Mouse (Mus musculus) urinary bladder, postnatal 4 days (tissue): ENCODE measurements around the gene Ush2a.

ENCODE experiments used
- DNase-seq, 2 experiments: peaks; one replicate each; pipeline ENCODE4 v3.0.0; 2021 to 2022; ENCODE audit warnings: low spot score in 2 of 2

Gene Ush2a

DNA sequence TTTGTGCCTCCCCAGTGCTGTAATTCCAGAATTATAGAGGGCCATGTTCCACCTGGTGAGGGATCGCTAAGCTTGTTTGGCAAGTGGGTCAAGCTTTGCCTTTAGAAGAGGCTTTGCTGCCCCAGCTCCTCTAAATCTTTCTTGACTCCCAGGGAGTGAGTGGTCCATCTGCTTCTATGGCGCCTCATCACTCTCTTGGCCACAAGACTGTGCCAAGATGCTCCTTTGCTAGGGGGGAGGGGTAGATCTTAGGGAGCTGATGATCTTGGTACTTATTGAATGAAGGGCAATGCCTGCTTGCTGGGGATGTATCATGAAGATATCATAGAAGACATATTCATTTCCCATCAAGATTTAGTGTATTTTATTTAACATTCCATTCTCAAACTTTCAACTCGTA is 279.7 kb downstream of the Ush2a start:
- no peak for DNase-seq

DNA sequence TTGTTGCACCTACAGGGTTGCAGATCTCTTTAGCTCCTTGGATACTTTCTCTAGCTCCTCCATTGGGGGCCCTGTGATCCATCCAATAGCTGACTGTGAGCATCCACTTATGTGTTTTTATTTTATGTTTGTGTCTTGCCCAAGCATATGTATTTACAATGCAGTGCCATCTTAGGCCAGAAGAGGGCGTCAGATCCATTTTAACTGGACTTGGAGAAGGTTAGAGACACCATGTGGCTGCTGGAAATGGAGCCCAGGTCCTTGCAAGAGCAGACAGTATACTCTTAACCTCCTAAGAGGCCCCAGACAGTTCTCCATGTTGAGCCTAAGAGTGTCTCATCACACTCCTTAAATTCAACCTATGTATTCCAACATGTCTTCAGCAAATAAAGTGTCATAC is 281.5 kb downstream of the Ush2a start:
- no peak for DNase-seq

DNA sequence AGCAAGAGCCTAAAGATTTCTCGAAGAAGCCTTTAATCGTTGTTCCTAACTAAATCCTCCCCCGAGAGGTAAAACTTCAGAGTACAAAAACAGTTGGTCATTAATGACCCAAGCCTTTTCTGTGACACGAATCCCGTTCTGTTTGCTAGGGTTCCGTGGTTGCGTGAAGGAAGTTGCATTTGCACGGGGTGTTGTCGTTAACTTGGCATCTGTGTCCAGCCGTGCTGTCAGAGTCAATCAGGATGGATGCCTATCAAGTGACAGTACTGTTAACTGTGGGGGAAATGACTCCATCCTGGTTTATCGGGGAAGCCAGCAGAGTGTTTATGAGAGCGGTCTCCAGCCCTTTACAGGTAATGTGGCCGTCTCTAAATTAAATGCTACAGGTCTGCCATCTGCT is 287.9 kb downstream of the Ush2a start:
- DNase-seq, result no peak

DNA sequence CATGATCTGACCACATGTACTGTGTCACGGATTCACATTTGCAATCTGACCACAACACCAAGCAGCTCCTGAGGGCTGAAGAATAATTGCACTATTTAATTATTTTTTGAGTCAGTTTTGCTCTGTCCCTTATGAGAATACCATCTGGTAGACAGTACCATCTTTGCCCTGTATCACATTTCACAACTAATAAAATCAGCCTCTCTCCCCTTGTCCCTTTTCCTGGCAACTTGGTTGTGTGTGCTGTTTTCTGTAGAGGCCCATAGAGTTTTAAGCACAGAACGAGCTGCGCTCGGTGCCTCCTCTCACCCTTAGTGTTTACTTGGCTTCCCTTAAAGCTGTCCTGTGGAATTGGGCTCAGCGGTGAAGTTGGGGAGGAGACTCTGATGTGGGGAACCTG is 290.0 kb downstream of the Ush2a start:
- no peak for DNase-seq

DNA sequence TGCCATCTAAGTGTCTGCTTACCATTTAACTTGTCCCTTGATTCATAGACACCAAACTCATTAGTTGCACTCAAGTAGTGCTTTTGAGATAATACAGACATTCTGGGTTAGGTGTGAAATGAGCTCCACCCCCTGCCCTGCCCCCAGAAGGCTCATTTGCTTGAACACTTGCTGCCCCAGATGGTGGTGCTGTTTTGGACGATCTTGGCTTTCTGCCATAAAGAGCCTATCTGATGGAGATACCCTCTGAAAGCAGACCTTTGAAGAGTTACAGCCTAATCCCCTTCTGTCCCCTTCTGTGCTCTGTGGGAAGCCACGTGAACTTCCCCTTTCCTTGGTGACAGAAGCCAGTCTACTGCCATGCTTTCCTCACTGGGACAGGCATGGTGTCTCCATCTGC is 297.1 kb downstream of the Ush2a start:
- no peak for DNase-seq

DNA sequence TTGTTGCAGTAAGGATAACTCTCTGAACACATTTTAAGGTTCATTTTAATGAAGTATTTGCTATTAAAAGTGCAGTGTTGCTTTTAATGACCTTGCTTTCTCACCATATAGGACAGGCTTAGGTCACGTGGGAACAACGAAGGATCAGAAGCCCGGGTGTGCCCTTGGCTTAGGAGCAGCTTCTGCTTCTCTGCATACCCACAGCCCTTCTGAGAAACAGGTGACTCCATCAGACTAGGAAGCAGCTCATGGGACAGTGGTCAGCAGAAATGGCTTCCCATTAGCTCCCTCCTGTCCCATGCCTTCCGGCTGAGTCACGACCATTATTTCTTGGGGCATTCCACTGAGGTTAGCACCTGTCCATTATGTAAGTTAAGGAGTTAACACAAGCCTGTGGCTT is 304.4 kb downstream of the Ush2a start:
- no peak for DNase-seq

DNA sequence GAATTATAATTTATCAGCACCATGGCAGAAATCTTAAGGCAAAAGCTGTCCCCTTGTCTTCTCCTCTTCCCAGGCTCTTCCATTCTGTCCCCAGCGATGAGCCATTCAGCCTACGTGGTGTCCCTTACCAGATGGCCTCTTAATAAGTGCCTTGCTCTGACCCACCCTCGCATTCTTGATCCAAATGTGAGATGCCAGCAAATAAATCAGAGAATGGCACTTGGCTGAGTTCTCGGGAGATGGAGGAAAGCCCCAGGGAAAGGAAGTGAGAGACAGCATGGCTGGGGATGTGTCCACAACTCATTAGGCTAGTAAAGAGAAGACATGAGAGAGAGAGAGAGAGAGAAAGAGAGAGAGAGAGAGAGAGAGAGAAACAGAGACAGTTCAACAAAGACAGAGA is 305.7 kb downstream of the Ush2a start:
- no peak for DNase-seq

DNA sequence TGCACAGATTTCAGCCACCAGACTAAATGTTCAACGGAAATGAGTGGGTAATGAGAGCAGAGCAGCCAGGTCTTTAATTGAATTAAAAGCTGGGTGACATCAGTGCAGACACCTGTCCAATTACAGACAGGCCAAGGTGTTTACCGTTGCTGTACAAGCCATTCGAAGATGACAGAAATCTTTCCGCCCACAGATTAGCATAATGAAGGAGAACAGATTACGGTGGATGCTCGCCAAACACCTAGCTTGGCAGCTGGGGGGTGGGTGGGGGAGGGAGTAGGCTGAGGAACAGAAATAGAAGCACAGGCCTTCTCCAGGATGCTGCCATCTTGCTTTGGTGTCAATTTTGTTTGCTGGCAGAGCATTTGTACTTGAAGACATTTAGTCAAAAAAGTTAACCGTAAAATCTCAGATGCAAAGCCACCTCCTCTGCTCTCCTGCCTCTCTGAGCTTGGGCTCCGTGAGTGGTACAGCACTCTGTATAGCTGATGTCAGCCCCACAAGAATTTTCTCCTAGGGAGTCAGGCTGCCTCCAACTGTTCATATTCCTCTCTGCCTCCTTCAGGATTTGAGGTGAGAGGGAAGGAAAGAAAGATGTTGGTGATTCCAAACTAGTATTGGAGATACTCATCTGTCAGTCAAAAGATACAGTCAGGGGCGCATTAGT is 306.6 kb downstream of the Ush2a start:
- no peak for DNase-seq

DNA sequence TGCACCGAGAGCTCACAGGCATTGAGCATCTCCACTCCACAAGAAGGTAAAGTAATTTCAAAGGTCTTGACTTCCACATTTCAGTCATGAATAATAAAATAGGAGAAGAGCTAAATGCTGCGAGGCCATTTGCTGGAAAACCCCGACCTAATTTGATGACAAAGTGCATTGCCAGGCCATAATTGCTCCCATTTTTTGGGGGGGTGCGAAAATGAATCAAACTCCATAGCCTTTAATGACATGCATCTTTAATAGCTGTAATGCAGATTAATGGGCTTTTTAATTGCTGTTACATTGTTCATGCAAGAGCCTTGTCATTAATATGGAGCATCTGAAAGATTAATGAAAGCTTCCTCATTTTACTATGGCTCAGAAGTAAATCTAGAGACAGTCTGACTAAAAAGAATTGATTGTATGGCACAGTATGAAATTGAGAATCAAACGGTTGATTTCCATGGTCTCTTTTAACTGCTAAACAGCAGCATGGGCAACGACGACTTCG is 314.5 kb downstream of the Ush2a start:
- DNase-seq, result no peak

DNA sequence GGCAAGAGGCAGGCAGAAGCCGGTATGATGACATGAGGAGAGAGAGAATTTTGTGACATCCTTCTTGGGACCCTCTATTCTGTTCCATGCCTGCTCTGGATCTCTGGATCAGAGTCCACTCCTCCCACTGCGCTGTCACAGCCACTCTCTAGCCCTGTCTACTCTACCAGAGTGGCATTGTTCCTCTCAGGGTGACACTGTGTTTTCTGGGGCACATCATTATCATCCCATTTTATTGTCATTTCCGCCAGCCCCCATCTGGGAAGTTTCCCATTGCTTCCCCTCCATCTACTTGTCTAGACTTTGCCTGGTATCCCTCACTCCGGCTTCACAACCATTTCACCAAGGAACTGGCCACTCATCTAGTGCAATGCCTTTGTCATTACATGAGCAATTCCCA is 315.6 kb downstream of the Ush2a start:
- DNase-seq, result no peak

DNA sequence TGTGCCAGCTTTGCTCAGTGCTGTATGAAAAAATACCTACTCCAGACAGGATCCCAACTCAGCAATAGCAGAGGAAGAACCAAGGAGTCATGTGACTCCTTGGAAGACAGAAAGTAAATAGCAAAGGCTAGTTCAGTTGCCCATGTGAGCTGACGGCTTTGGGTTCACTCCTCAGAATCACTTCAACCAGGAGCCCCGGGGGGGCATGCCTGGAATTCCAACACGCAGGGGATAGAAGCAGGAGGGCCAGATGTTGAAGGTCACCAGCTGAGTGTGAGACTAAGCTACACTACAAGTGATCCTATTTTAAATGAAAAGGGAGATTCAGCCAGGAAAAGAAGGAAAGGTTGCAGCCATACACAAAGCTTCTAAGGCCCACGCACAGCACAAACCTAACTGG is 319.3 kb downstream of the Ush2a start:
- no peak for DNase-seq

DNA sequence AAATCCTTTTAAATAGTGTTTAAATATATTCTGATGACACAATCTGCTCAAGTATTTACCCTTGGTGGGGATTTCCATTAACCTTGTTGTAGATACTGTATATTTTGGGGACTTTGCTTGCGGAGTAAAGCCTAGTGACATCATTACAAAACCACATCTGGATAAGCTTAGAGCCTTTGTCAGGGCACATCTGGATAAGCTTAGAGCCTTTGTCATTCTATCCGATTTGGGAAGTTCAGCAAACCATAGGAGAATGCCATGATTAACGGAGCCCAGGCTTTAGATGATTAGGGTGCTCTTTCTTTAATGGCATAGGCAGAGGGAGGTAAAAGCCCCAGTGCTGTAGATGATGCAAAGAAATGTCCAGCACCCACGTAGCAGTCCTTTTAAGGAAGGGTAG is 333.4 kb downstream of the Ush2a start:
- no peak for DNase-seq

DNA sequence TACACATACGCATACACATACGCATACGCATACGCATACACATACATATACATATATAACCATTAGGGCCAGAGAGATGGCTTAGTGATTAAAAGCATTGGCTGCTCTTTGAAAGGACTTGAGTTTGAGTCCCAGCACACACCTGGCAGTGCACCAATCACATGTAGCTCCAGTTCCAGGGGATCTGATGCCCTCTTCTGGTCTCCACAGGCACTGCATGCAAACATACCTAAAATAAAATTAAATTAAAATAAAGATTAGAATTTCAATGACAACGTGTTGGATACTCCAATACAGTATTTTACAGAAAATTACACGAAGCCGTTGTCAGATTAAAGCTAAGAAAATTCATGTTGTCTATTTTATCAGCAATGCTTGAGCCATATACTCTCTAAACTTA is 336.2 kb downstream of the Ush2a start:
- no peak for DNase-seq

DNA sequence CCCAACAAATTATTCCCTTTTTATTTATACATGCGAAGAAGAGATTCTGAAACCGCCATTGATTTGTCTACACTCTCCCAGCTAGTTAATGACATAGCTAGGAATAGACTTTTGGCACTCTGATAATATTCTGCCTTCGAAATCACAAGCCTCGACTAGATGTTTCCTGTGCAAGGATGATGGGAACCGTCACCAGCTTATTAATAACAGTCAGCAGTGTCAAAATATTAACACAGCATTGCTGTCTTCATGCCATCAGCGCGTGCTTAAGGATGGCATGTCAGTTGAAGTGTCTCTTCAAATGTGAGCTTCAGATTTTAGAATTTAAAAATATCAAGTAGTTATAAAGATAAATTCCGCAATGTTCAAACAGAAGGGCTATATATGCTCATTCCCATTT is 337.3 kb downstream of the Ush2a start:
- no peak for DNase-seq

DNA sequence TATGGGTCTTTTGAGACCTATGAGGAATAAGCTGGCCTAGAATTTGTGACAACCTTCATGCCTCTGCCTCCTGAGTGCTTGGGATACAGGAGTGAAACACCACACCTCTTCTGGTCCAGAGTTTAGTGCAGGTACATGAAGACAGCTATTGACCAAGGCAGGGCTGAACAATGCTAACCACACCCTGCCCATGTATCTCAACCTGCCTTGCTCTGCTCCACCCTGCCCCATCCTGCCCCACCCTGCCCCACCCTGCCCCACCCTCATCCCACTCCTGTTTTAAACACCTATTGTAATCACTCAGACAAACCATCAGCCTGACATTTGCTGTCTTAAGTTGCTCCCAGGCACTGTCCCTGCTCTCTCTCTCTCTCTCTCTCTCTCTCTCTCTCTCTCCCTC is 344.6 kb downstream of the Ush2a start:
- DNase-seq, result no peak

DNA sequence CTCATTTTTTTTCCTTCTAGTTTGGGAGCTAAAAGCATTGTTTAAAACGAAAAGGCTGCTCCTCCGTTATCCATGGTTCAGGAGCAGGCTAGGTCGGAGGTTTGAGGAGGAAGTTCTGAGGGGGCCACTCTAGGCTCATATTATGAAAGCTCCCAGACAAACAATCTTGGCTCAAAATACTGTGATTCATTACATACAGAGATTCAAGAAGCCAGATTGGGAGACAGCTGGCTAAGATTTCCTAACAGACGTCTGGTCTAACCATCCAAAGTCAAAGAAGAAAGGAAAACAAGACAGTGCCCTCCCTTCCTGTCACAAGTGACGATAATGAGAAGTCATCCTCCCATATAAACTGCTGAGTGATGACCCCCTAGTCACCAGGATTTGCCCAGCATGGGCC is 354.7 kb downstream of the Ush2a start:
- no peak for DNase-seq

DNA sequence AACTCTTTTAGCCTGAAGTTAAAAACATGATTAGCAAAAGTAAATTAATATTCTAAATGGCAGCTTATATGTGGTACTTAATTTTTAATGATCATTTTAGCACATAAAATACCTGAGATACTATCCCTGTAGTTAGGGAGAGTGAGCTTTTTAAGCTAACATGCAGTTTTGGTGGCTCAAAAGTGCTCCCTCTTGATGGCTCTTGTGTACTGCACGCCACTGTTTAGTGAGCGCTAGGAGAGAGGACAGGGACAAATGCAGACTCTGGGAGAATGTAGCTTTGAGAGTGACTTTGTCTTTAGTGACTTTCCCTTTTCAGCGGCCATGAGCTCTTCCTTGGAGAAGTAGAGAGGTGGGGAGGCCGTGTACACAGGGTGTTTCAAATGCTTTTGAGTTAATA is 371.9 kb downstream of the Ush2a start:
- no peak for DNase-seq

DNA sequence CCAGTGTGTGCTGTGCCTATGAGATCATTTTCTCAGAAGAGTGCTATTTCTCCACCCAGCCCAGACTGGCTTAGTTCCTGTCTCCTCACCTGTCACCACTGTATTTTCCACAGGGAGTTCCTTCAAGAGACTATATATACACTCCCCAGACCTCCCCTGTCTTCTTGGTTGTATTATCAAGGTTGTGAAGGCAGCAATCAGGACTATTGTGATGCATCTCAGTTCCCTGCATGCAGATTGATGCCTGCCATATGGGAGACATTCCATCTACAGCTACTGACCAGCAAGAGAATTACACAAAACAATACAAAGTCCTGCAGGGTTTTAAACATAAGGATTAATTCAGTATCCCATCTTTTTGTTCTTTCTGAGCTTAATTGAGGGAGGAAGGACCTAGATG is 377.8 kb downstream of the Ush2a start:
- no peak for DNase-seq

DNA sequence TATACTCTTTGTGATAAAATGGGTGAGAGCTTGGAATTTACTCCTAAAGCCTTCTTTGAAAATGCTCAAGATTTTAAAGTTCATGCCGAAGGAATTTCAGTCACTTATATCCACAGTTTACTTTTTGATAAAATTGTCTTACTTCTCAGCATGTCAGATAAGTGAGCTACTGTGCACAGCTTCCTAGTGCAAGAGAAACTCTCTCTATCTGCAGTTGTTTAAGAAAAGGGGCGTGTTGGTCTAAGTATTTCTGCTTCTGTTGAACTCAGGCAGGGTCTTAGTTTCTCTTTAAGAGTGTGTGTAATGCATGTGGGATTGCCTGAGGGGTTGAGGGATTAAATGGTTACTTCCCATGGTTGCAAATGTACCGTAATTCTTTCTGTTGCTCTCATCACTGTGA is 381.3 kb downstream of the Ush2a start:
- DNase-seq, result no peak

DNA sequence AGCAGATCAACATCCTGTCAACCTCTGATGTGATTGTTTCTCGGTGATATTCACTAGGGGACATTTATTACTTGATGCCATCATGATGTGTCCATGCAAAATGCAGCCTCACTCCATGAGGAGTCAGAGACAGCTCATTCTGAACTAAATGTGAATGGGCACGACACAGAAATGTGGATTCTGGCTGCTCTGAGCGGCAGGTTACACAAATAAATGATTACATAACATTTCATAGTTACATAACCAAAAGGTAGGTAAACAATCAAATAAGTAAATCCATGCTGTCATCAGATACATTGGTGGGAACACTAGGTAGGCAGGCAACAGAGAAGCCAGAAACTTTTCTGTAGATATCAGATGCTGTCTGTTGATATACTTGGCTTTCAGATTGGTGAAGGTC is 391.2 kb downstream of the Ush2a start:
- no peak for DNase-seq

DNA sequence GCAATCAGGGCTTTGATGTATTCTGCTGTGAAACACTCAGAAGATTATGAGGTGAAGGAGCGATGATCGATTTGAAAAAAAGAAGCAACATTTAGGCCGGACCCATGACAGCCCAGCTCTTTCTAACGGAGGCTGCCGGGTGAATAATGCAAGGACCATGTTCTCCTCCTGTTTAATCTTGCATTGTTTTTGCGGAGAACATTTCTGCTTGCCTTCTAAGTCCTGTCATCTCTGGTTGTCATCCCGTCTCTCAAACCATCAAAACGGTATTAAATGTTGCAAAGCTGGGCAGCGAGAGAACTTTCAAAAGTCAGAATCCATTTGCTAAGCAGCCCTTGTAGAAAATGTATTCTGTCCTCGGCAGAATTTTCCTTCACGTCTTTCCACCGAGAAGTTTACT is 394.3 kb downstream of the Ush2a start:
- DNase-seq, result no peak

DNA sequence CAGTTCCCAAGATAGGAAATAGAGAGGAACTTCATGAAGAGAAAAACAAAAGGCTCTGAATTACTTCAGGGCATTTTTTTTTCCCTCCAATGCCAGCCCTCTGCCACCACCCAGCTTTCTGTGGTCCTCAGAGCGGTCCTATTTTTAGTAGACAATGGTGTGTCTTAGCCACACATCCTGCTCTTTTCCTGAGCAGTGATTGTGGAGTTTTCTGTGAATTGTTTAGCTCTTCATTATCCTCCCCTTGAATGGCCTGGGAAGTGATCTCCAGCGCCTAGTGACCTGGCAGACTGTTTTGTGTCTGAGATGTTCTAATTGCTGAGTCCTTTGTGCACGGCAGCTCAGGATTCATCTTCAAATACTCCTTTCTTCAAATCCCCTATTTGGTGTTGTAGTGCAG is 397.3 kb downstream of the Ush2a start:
- no peak for DNase-seq

DNA sequence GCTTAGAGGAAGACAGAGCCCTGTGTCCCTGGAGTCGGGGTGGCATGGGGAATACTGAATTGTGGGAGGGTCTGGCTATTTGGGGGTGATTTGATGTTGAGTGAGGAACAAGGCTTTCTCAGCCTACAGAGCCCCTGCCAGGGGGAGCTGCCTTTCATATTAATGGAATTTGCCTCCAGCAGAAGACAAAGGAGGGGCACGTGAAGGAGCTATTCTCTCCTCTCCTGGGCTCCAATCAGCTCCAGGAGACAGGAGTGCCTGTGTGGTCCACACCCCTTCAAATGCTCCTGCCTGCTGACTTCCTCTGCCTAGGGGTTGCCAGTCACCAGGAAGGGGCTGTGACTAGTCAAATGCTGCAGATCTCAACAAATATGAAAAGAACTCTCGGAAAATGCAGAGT is 398.5 kb downstream of the Ush2a start:
- DNase-seq, result no peak

DNA sequence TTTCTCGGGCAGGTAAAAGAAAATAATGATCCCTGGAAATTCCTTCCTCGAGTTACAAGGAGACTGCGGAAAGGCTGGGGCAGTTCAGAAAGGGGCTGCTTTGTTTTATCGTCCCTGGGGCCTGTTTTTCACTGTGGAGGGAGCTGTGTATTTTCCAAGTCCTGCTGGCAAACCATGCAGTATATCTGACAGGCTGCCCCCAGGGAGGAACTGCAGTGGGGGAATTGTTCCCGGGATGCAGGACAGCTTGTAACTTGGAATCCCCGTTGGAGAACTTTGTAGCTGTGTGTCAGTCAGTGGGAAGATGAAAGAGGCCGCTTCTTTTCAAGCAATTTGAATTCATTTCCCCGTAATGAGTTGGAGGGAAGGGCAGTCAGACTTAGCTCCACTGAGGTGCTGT is 399.1 kb downstream of the Ush2a start:
- no peak for DNase-seq
